Mouse (Mus musculus): Measurements from ENCODE around the gene Itgbl1.

DNA sequence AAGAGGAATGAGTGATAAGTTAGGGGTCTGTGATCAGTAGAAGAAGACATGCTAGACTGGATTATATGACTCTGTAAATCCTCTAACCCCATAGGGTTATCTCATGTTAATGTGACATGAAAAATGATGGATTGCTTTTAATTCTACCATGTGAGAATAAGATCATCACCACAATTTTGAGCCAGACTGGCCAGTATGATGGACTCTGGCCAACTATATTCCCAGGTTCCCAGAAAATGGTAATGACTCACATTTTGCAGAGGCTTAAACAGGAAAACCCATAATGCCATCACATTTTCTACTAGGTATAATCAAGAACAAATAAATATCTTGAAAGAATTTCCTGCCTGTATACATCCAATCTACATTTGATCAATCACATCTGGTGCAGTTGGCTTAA is 55.0 kb downstream of the Itgbl1 start:
- TF ChIP-seq POLR2A (IDR thresholded peaks at IDR 0.05; ENCODE audit: borderline replicate concordance, low read depth, low read length) = no peak
- TF ChIP-seq CTCF (IDR thresholded peaks at IDR 0.05; ENCODE audit: low read depth, low read length) = no peak
